Mouse (Mus musculus): ENCODE measurements at regions not wholly inside any gene's neighbourhood (a gene's known extent, or its start where the extent isn't known, plus 50 kb on each side); places are given as distances from the start of the nearest gene placed in this dataset.

GRCm38 (mm10) chr4:62795538-62795937 lies 169.8 kb upstream of the Zfp618 start:
- WGBS = 39% methylated on average over 10 of the region's 10 CpGs
- H3K4me3 ChIP-seq (replicated peaks; ENCODE audit: control insufficient read depth, low read depth, low read length) = no peak overlapping the region
- no peaks in the 10 kb centered on the region for H3K4me1 ChIP-seq (ENCODE audit: control insufficient read depth, insufficient read depth, low read length)
- TF ChIP-seq CTCF (IDR thresholded peaks at IDR 0.05; ENCODE audit: control insufficient read depth, insufficient read depth, low read length) (no peak), POLR2A (IDR thresholded peaks at IDR 0.05; ENCODE audit: borderline replicate concordance, control insufficient read depth, low read depth, low read length) (no peak)
- no peak overlapping the region for H3K27ac ChIP-seq (ENCODE audit: control insufficient read depth, insufficient read depth, low read depth, low read length, poor library complexity)

DNA sequence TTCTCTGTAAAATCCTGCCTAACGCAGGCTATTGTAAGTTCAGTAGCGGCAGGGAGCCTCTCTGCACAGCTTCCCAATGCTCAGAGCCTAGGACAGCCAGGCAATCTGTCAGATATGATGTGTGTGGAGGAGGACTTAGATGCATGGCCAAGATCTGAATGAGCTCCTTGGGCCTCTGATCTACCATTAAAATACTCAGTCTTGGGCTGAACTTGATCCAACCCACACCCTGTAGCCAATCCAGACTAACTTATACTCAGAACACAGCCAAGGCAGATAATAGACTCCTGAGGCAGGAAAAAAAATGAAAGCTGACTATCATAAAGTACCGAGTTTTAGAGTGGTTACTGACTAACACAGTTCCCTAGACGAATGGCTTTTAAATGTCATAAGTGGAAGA lies 165.4 kb upstream of the Zfp618 start:
- WGBS = 81% methylated on average over 4 of the region's 4 CpGs
- Histone ChIP-seq H3K4me3 (replicated peaks; ENCODE audit: control insufficient read depth, low read depth, low read length) (no peak overlapping the region), H3K4me1 (ENCODE audit: control insufficient read depth, insufficient read depth, low read length) (no peaks in the 10 kb centered on the region), H3K27ac (ENCODE audit: control insufficient read depth, insufficient read depth, low read depth, low read length, poor library complexity) (no peak overlapping the region)
- TF ChIP-seq CTCF (IDR thresholded peaks at IDR 0.05; ENCODE audit: control insufficient read depth, insufficient read depth, low read length) = no peak
- no peak for TF ChIP-seq POLR2A (IDR thresholded peaks at IDR 0.05; ENCODE audit: borderline replicate concordance, control insufficient read depth, low read depth, low read length)

DNA sequence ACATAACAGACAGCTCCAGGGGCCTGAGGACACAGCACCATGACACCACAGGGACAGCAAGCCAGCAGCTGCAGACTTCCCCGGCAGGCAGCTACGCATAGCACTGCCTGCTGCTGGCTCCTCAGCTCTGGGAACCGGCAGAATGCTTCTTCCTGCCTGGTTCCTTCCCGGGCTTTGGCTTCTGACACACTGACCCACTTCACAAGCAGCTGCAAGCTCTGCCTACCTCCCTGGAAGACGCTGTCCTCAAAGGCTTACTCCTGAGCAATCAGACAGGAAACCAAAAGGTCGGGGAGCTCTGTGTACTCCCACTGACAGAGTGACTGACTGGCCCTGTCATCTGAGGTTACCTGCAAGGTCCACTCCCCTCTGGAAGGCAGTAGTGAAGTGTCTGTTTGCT lies 159.5 kb upstream of the Zfp618 start:
- no peak for TF ChIP-seq POLR2A (IDR thresholded peaks at IDR 0.05; ENCODE audit: borderline replicate concordance, control insufficient read depth, low read depth, low read length)
- TF ChIP-seq CTCF (IDR thresholded peaks at IDR 0.05; ENCODE audit: control insufficient read depth, insufficient read depth, low read length) = no peak
- WGBS = 4% methylated on average over 6 of the region's 6 CpGs
- Histone ChIP-seq H3K4me3 (replicated peaks; ENCODE audit: control insufficient read depth, low read depth, low read length) (no peak overlapping the region), H3K4me1 (ENCODE audit: control insufficient read depth, insufficient read depth, low read length) (no peaks in the 10 kb centered on the region; the same call in 1 of the 2 replicates), H3K27ac (ENCODE audit: control insufficient read depth, insufficient read depth, low read depth, low read length, poor library complexity) (no peak overlapping the region)

GRCm38 (mm10) chr4:62806786-62807185 lies 158.6 kb upstream of the Zfp618 start:
- 2% methylated on average over 2 of the region's 2 CpGs for WGBS
- Histone ChIP-seq H3K4me3 (replicated peaks; ENCODE audit: control insufficient read depth, low read depth, low read length) (no peak overlapping the region), H3K4me1 (ENCODE audit: control insufficient read depth, insufficient read depth, low read length) (no peaks in the 10 kb centered on the region; the same call in 1 of the 2 replicates), H3K27ac (ENCODE audit: control insufficient read depth, insufficient read depth, low read depth, low read length, poor library complexity) (no peak overlapping the region)
- no peak for TF ChIP-seq POLR2A (IDR thresholded peaks at IDR 0.05; ENCODE audit: borderline replicate concordance, control insufficient read depth, low read depth, low read length)
- TF ChIP-seq CTCF (IDR thresholded peaks at IDR 0.05; ENCODE audit: control insufficient read depth, insufficient read depth, low read length) = no peak

GRCm38 (mm10) chr4:62807926-62808552 lies 157.3 kb upstream of the Zfp618 start:
- Histone ChIP-seq H3K4me3 (replicated peaks; ENCODE audit: control insufficient read depth, low read depth, low read length) (no peak overlapping the region), H3K4me1 (ENCODE audit: control insufficient read depth, insufficient read depth, low read length) (no peaks in the 10 kb centered on the region; the same call in 1 of the 2 replicates), H3K27ac (ENCODE audit: control insufficient read depth, insufficient read depth, low read depth, low read length, poor library complexity) (no peak overlapping the region)
- TF ChIP-seq POLR2A (IDR thresholded peaks at IDR 0.05; ENCODE audit: borderline replicate concordance, control insufficient read depth, low read depth, low read length) (no peak), CTCF (IDR thresholded peaks at IDR 0.05; ENCODE audit: control insufficient read depth, insufficient read depth, low read length) (peak; percentile 6; the same call in 1 of the 2 replicates)
- 70% methylated on average over 12 of the region's 12 CpGs for WGBS

- no peak overlapping the region for H3K4me3 ChIP-seq (replicated peaks; ENCODE audit: control insufficient read depth, low read depth, low read length)
- H3K27ac ChIP-seq (ENCODE audit: control insufficient read depth, insufficient read depth, low read depth, low read length, poor library complexity) = no peak overlapping the region
- TF ChIP-seq CTCF (IDR thresholded peaks at IDR 0.05; ENCODE audit: control insufficient read depth, insufficient read depth, low read length) (no peak), POLR2A (IDR thresholded peaks at IDR 0.05; ENCODE audit: borderline replicate concordance, control insufficient read depth, low read depth, low read length) (no peak)
- no peaks in the 10 kb centered on the region; the same call in 1 of the 2 replicates for H3K4me1 ChIP-seq (ENCODE audit: control insufficient read depth, insufficient read depth, low read length)
- 90% methylated on average over 12 of the region's 12 CpGs for WGBS
These were observed 156.8 kb upstream of the Zfp618 start for GRCm38 (mm10) chr4:62808553-62808950.

GRCm38 (mm10) chr4:62809048-62809447 lies 156.3 kb upstream of the Zfp618 start:
- 62% methylated on average over 4 of the region's 4 CpGs for WGBS
- H3K4me1 ChIP-seq (ENCODE audit: control insufficient read depth, insufficient read depth, low read length) = no peaks in the 10 kb centered on the region; the same call in 1 of the 2 replicates
- no peak overlapping the region for H3K4me3 ChIP-seq (replicated peaks; ENCODE audit: control insufficient read depth, low read depth, low read length)
- H3K27ac ChIP-seq (ENCODE audit: control insufficient read depth, insufficient read depth, low read depth, low read length, poor library complexity) = no peak overlapping the region
- TF ChIP-seq CTCF (IDR thresholded peaks at IDR 0.05; ENCODE audit: control insufficient read depth, insufficient read depth, low read length) = no peak
- TF ChIP-seq POLR2A (IDR thresholded peaks at IDR 0.05; ENCODE audit: borderline replicate concordance, control insufficient read depth, low read depth, low read length) = no peak

DNA sequence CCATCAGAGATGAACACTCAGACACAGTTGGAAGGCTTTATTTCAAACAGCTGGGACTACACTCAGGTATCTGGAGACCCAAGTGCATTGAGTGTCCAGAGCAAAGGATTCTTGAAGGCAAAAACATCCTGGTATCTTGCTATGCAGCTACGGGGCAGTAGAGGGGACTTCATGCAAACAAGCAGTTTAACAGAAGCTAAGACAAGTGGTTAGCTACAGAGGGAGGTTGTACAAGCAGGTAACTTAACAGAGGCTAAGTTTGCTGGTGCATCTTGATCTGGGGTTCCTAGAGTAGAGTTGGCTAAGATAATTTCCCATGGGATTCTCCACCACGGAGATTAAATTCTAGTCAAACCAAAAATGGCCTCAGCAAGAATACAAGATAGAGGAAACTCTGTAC lies 145.5 kb upstream of the Zfp618 start:
- Histone ChIP-seq H3K4me3 (replicated peaks; ENCODE audit: control insufficient read depth, low read depth, low read length) (no peak overlapping the region), H3K27ac (ENCODE audit: control insufficient read depth, insufficient read depth, low read depth, low read length, poor library complexity) (no peak overlapping the region), H3K4me1 (ENCODE audit: control insufficient read depth, insufficient read depth, low read length) (no peaks in the 10 kb centered on the region)
- TF ChIP-seq CTCF (IDR thresholded peaks at IDR 0.05; ENCODE audit: control insufficient read depth, insufficient read depth, low read length) (no peak), POLR2A (IDR thresholded peaks at IDR 0.05; ENCODE audit: borderline replicate concordance, control insufficient read depth, low read depth, low read length) (no peak)
- 88% methylated on average over 2 of the region's 2 CpGs for WGBS

DNA sequence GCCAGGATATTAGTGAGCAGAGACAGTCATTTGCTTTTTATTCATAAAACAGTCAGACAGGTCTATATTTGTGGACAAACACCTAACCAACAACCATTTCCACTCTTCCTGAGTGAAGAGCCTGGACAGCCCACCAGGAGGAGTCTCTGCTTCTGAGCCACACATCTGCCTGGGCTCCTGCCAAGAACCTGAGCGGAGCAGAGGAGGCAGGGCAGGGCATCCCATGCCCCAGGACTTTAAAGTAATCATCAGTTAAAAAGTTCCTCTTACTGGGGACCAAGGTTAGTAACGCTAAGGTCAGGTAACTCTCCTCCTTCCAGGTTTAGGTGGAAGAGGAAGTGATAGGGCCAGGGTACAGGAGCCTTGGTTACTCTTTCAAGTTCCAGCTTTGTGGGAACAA lies 144.1 kb upstream of the Zfp618 start:
- WGBS = 14% methylated on average over 2 of the region's 2 CpGs

More for the DNA sequence above, 144.1 kb upstream of the Zfp618 start:
- Histone ChIP-seq H3K4me1 (ENCODE audit: control insufficient read depth, insufficient read depth, low read length) (no peaks in the 10 kb centered on the region), H3K27ac (ENCODE audit: control insufficient read depth, insufficient read depth, low read depth, low read length, poor library complexity) (no peak overlapping the region), H3K4me3 (replicated peaks; ENCODE audit: control insufficient read depth, low read depth, low read length) (no peak overlapping the region)
- TF ChIP-seq CTCF (IDR thresholded peaks at IDR 0.05; ENCODE audit: control insufficient read depth, insufficient read depth, low read length) = no peak
- TF ChIP-seq POLR2A (IDR thresholded peaks at IDR 0.05; ENCODE audit: borderline replicate concordance, control insufficient read depth, low read depth, low read length) = no peak

Data from bone marrow, adult 2 months (tissue).